Mouse (Mus musculus): ENCODE measurements at regions not wholly inside any gene's neighbourhood (a gene's known extent, or its start where the extent isn't known, plus 50 kb on each side); places are given as distances from the start of the nearest gene placed in this dataset.

DNA sequence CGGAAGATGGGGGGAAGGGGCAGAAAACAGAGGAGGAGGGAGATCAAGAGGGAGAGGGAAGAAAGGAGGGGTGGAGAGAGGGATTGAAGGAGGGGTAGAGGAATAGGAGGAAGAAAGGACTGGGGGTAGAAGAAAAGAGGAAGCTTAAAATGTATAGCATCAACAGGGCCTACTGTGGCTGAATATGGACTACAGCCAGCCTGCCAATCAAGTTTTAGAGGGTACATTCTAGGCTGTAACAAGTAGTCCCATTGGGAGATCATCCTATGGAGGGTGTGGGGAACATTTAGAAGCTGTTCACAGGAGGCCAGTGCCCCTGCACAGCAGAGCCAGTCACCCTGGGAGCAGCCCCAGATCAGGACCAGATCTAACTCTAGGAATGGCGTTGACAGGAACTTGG lies 535.6 kb upstream of the Lrrc6 start:
- H3K27me3 ChIP-seq (ENCODE audit: control insufficient read depth, insufficient read depth, low read depth, low read length), result no peaks in the 10 kb centered on the region
- ATAC-seq (ENCODE audit: low read depth), result no peak
- no peak overlapping the region for H3K4me3 ChIP-seq (ENCODE audit: low read length)
- H3K9ac ChIP-seq (ENCODE audit: low read length), result no peak overlapping the region
- no peaks in the 10 kb centered on the region for H3K36me3 ChIP-seq (ENCODE audit: control insufficient read depth, insufficient read depth, low read length)
- 59% methylated on average over 2 of the region's 2 CpGs for WGBS
- no peaks in the 10 kb centered on the region for H3K9me3 ChIP-seq (ENCODE audit: control insufficient read depth, low read length)
- H3K4me2 ChIP-seq (ENCODE audit: low read depth, low read length), result no peak overlapping the region
- H3K27ac ChIP-seq (ENCODE audit: low read length), result no peak overlapping the region
- H3K4me1 ChIP-seq (replicated peaks; ENCODE audit: control insufficient read depth, insufficient read depth, low read length), result peaks cover 5% of the 10 kb centered on the region

- no peaks in the 10 kb centered on the region for H3K27me3 ChIP-seq (ENCODE audit: control insufficient read depth, insufficient read depth, low read depth, low read length)
- H3K4me2 ChIP-seq (ENCODE audit: low read depth, low read length), result no peak overlapping the region
- H3K9me3 ChIP-seq (ENCODE audit: control insufficient read depth, low read length), result no peaks in the 10 kb centered on the region
- WGBS, result 71% methylated on average over 2 of the region's 2 CpGs
- no peak for ATAC-seq (ENCODE audit: low read depth)
- no peaks in the 10 kb centered on the region; the same call in 1 of the 2 replicates for H3K4me1 ChIP-seq (replicated peaks; ENCODE audit: control insufficient read depth, insufficient read depth, low read length)
- no peak overlapping the region for H3K4me3 ChIP-seq (ENCODE audit: low read length)
- no peaks in the 10 kb centered on the region for H3K36me3 ChIP-seq (ENCODE audit: control insufficient read depth, insufficient read depth, low read length)
- no peak overlapping the region for H3K9ac ChIP-seq (ENCODE audit: low read length)
- no peak overlapping the region for H3K27ac ChIP-seq (ENCODE audit: low read length)
These were observed 533.2 kb upstream of the Lrrc6 start for GRCm38 (mm10) chr15:67033936-67034335.

DNA sequence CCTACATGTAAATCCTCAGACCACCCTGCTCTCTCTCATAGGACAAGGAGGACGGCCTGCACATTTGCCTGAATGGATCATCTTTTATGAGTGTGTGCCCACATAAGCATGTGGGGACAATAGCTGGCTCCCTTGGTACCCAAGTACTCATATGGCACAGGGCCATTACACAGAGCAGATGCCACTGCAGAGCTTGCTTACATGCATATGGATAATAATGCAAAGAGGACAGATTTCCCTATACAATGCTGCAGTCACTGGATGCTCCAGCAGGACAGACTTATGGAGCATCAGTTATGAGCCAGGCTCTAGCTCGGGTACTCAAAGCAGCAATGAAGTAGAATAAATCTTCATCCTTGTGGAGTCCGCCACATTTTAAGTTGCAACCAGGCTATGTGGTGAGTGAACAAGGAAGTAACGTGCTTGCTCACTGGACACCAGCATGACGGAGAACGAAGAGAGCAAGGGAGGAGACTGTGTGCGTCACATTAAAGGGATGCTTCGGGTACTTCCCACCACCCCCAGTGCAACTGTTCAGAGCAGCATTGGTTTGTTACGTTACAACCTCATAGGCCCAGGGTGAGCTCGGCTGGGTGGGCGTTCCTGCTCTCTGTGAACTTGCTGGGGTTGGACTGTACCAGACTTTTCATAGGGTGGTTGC lies 531.3 kb upstream of the Lrrc6 start:
- H3K27me3 ChIP-seq (ENCODE audit: control insufficient read depth, insufficient read depth, low read depth, low read length), result no peaks in the 10 kb centered on the region
- no peak overlapping the region for H3K4me3 ChIP-seq (ENCODE audit: low read length)
- no peak for ATAC-seq (ENCODE audit: low read depth)
- no peak overlapping the region for H3K4me2 ChIP-seq (ENCODE audit: low read depth, low read length)
- H3K9ac ChIP-seq (ENCODE audit: low read length), result no peak overlapping the region
- H3K27ac ChIP-seq (ENCODE audit: low read length), result no peak overlapping the region
- H3K36me3 ChIP-seq (ENCODE audit: control insufficient read depth, insufficient read depth, low read length), result no peaks in the 10 kb centered on the region
- H3K4me1 ChIP-seq (replicated peaks; ENCODE audit: control insufficient read depth, insufficient read depth, low read length), result no peaks in the 10 kb centered on the region
- WGBS, result 84% methylated on average over 11 of the region's 11 CpGs
- H3K9me3 ChIP-seq (ENCODE audit: control insufficient read depth, low read length), result no peaks in the 10 kb centered on the region

DNA sequence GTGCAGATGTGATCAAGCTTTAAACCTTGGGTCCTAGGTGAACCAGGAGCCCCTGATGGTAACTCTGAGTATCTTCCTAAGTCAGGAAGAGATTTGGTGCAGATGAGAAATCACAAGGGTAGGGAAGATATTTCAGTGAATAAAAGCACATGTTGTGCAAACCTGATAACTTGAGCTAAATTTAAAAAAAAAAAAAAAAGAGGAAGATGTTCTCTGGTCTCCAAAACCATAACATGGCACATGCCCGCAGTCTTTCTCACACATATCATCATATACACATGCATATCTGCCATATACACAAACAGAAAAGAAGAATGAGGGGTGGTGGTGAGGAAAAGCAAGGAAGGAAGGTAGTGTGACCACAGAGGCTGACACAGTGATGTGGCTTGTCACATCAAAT lies 530.3 kb upstream of the Lrrc6 start:
- WGBS, result 73% methylated on average over 1 of the region's 1 CpGs
- H3K27me3 ChIP-seq (ENCODE audit: control insufficient read depth, insufficient read depth, low read depth, low read length), result no peaks in the 10 kb centered on the region
- H3K27ac ChIP-seq (ENCODE audit: low read length), result no peak overlapping the region
- H3K9ac ChIP-seq (ENCODE audit: low read length), result no peak overlapping the region
- H3K36me3 ChIP-seq (ENCODE audit: control insufficient read depth, insufficient read depth, low read length), result no peaks in the 10 kb centered on the region
- H3K4me1 ChIP-seq (replicated peaks; ENCODE audit: control insufficient read depth, insufficient read depth, low read length), result no peaks in the 10 kb centered on the region
- no peaks in the 10 kb centered on the region for H3K9me3 ChIP-seq (ENCODE audit: control insufficient read depth, low read length)
- no peak overlapping the region for H3K4me3 ChIP-seq (ENCODE audit: low read length)
- ATAC-seq (ENCODE audit: low read depth), result no peak
- H3K4me2 ChIP-seq (ENCODE audit: low read depth, low read length), result no peak overlapping the region

DNA sequence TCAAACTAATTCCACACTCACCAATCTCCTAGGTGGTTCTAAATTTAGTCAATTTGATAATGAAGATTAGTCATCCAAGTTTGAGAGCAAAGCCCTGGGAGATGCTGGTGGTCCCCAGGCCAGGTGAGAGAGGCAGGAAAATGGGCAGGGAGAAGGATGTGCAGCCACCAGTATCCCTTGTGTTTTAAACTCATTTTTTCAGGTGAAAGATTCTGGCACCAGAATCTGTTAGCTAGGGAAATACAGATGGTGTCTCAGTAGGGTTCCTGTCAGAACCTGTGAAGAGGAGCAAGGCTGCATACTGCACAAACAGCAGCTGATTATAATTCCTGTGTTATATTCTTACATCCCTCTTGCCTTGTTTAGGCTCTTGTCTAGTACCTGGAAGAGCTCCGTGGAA lies 527.5 kb upstream of the Lrrc6 start:
- H3K4me2 ChIP-seq (ENCODE audit: low read depth, low read length), result no peak overlapping the region
- no peaks in the 10 kb centered on the region for H3K4me1 ChIP-seq (replicated peaks; ENCODE audit: control insufficient read depth, insufficient read depth, low read length)
- ATAC-seq (ENCODE audit: low read depth), result no peak
- no peak overlapping the region for H3K4me3 ChIP-seq (ENCODE audit: low read length)
- H3K9me3 ChIP-seq (ENCODE audit: control insufficient read depth, low read length), result no peaks in the 10 kb centered on the region
- H3K36me3 ChIP-seq (ENCODE audit: control insufficient read depth, insufficient read depth, low read length), result no peaks in the 10 kb centered on the region
- no peaks in the 10 kb centered on the region for H3K27me3 ChIP-seq (ENCODE audit: control insufficient read depth, insufficient read depth, low read depth, low read length)
- WGBS, result 78% methylated on average over 1 of the region's 1 CpGs
- no peak overlapping the region for H3K27ac ChIP-seq (ENCODE audit: low read length)
- H3K9ac ChIP-seq (ENCODE audit: low read length), result no peak overlapping the region

GRCm38 (mm10) chr15:67027751-67028150 lies 527.0 kb upstream of the Lrrc6 start:
- H3K27me3 ChIP-seq (ENCODE audit: control insufficient read depth, insufficient read depth, low read depth, low read length), result no peaks in the 10 kb centered on the region
- no peaks in the 10 kb centered on the region for H3K4me1 ChIP-seq (replicated peaks; ENCODE audit: control insufficient read depth, insufficient read depth, low read length)
- no peak overlapping the region for H3K9ac ChIP-seq (ENCODE audit: low read length)
- no peaks in the 10 kb centered on the region for H3K9me3 ChIP-seq (ENCODE audit: control insufficient read depth, low read length)
- no peak for ATAC-seq (ENCODE audit: low read depth)
- WGBS, result 76% methylated on average over 2 of the region's 2 CpGs
- no peak overlapping the region for H3K27ac ChIP-seq (ENCODE audit: low read length)
- no peaks in the 10 kb centered on the region for H3K36me3 ChIP-seq (ENCODE audit: control insufficient read depth, insufficient read depth, low read length)
- H3K4me2 ChIP-seq (ENCODE audit: low read depth, low read length), result no peak overlapping the region
- H3K4me3 ChIP-seq (ENCODE audit: low read length), result no peak overlapping the region

- ATAC-seq (ENCODE audit: low read depth), result no peak
- no peaks in the 10 kb centered on the region for H3K36me3 ChIP-seq (ENCODE audit: control insufficient read depth, insufficient read depth, low read length)
- no peak overlapping the region for H3K27ac ChIP-seq (ENCODE audit: low read length)
- no peak overlapping the region for H3K9ac ChIP-seq (ENCODE audit: low read length)
- H3K4me2 ChIP-seq (ENCODE audit: low read depth, low read length), result no peak overlapping the region
- 91% methylated on average over 4 of the region's 4 CpGs for WGBS
- no peaks in the 10 kb centered on the region for H3K4me1 ChIP-seq (replicated peaks; ENCODE audit: control insufficient read depth, insufficient read depth, low read length)
- no peaks in the 10 kb centered on the region for H3K27me3 ChIP-seq (ENCODE audit: control insufficient read depth, insufficient read depth, low read depth, low read length)
- no peaks in the 10 kb centered on the region for H3K9me3 ChIP-seq (ENCODE audit: control insufficient read depth, low read length)
- no peak overlapping the region for H3K4me3 ChIP-seq (ENCODE audit: low read length)
These were observed 525.0 kb upstream of the Lrrc6 start for GRCm38 (mm10) chr15:67025746-67026145.

- Histone ChIP-seq H3K36me3 (ENCODE audit: control insufficient read depth, insufficient read depth, low read length) (no peaks in the 10 kb centered on the region), H3K9ac (ENCODE audit: low read length) (no peak overlapping the region), H3K9me3 (ENCODE audit: control insufficient read depth, low read length) (no peaks in the 10 kb centered on the region), H3K27ac (ENCODE audit: low read length) (no peak overlapping the region), H3K4me3 (ENCODE audit: low read length) (no peak overlapping the region), H3K4me1 (replicated peaks; ENCODE audit: control insufficient read depth, insufficient read depth, low read length) (peaks cover 6% of the 10 kb centered on the region), H3K4me2 (ENCODE audit: low read depth, low read length) (no peak overlapping the region), H3K27me3 (ENCODE audit: control insufficient read depth, insufficient read depth, low read depth, low read length) (no peaks in the 10 kb centered on the region)
- no peak for ATAC-seq (ENCODE audit: low read depth)
- WGBS, result 35% methylated on average over 2 of the region's 2 CpGs
These were observed 523.7 kb upstream of the Lrrc6 start for GRCm38 (mm10) chr15:67024386-67024785.

GRCm38 (mm10) chr15:67023081-67023480 lies 522.4 kb upstream of the Lrrc6 start:
- Histone ChIP-seq H3K27me3 (ENCODE audit: control insufficient read depth, insufficient read depth, low read depth, low read length) (no peaks in the 10 kb centered on the region), H3K4me3 (ENCODE audit: low read length) (no peak overlapping the region), H3K27ac (ENCODE audit: low read length) (no peak overlapping the region), H3K9me3 (ENCODE audit: control insufficient read depth, low read length) (no peaks in the 10 kb centered on the region), H3K4me2 (ENCODE audit: low read depth, low read length) (no peak overlapping the region), H3K36me3 (ENCODE audit: control insufficient read depth, insufficient read depth, low read length) (no peaks in the 10 kb centered on the region), H3K4me1 (replicated peaks; ENCODE audit: control insufficient read depth, insufficient read depth, low read length) (peaks cover 14% of the 10 kb centered on the region), H3K9ac (ENCODE audit: low read length) (no peak overlapping the region)
- ATAC-seq (ENCODE audit: low read depth), result no peak
- WGBS, result 80% methylated on average over 1 of the region's 1 CpGs

GRCm38 (mm10) chr15:67021391-67021790 lies 520.7 kb upstream of the Lrrc6 start:
- Histone ChIP-seq H3K27ac (ENCODE audit: low read length) (no peak overlapping the region), H3K9me3 (ENCODE audit: control insufficient read depth, low read length) (no peaks in the 10 kb centered on the region), H3K4me1 (replicated peaks; ENCODE audit: control insufficient read depth, insufficient read depth, low read length) (peaks cover 14% of the 10 kb centered on the region), H3K36me3 (ENCODE audit: control insufficient read depth, insufficient read depth, low read length) (no peaks in the 10 kb centered on the region), H3K9ac (ENCODE audit: low read length) (no peak overlapping the region), H3K4me2 (ENCODE audit: low read depth, low read length) (no peak overlapping the region), H3K27me3 (ENCODE audit: control insufficient read depth, insufficient read depth, low read depth, low read length) (no peaks in the 10 kb centered on the region), H3K4me3 (ENCODE audit: low read length) (no peak overlapping the region)
- ATAC-seq (ENCODE audit: low read depth), result no peak
- WGBS, result 62% methylated on average over 5 of the region's 5 CpGs
